Mouse (Mus musculus) ES-E14 (cell line): ENCODE results near the gene Sytl3. TPM values are rescaled to one million over a fixed set of nuclear protein-coding genes. Genes with fewer than 3 reads are reported as not detected.
"Not testable (repeated sequence)": the region's sequence is repeated elsewhere in the genome, so short reads cannot be mapped to it uniquely, and the experiment has no call there.

Experiments
- DNase-seq: peaks from one replicate; pipeline ENCODE4 v3.0.0-alpha.2; 2013; ENCODE audit warnings: low read depth, low spot score
- H3K27ac ChIP-seq: 2 replicates; pipeline ENCODE4 v1.5.1; 2012; ENCODE audit warnings: low read depth, mild to moderate bottlenecking, low read length, moderate library complexity, mixed read lengths; ENCODE audit not compliant: poor library complexity, insufficient read depth, severe bottlenecking
- H3K36me3 ChIP-seq: 2 replicates; pipeline ENCODE4 v1.6.1; 2012; ENCODE audit warnings: mild to moderate bottlenecking, low read length, moderate library complexity, mixed read lengths; ENCODE audit not compliant: control insufficient read depth, poor library complexity, insufficient read depth, severe bottlenecking
- H3K4me1 ChIP-seq, 2 experiments: fragments of 150-350 bp in 1 of 2; sonication (generic) in 1 of 2; 2 replicates each; pipeline ENCODE4 v1.6.1; 2012; ENCODE audit warnings: low read length in 2 of 2, mild to moderate bottlenecking in 1 of 2, mixed read lengths in 1 of 2; ENCODE audit not compliant: control insufficient read depth in 2 of 2, insufficient read depth in 2 of 2, poor library complexity in 1 of 2
- H3K4me3 ChIP-seq, 2 experiments: fragments of 150-350 bp in 1 of 2; sonication (generic) in 1 of 2; 2 replicates each; pipeline ENCODE4 v1.5.1; 2012; ENCODE audit warnings: low read length in 2 of 2, low read depth in 1 of 2, mild to moderate bottlenecking in 1 of 2, mixed read lengths in 1 of 2; ENCODE audit not compliant: insufficient read depth in 1 of 2, poor library complexity in 1 of 2, severe bottlenecking in 1 of 2
- H3K9ac ChIP-seq: 2 replicates; pipeline ENCODE4 v1.6.1; 2012; ENCODE audit warnings: low read depth, mild to moderate bottlenecking, low read length, mixed read lengths; ENCODE audit not compliant: poor library complexity, insufficient read depth, severe bottlenecking
- H3K9me3 ChIP-seq: fragments of 150-350 bp; sonication (generic); 2 replicates; pipeline ENCODE4 v1.6.1; 2012; ENCODE audit warnings: low read depth, mild to moderate bottlenecking, low read length; ENCODE audit not compliant: control insufficient read depth, insufficient read depth
- CHD2 ChIP-seq: IDR thresholded peaks from 2 replicates; pipeline ENCODE4 v1.6.1; 2014; ENCODE audit warnings: mild to moderate bottlenecking, low read depth, low read length, inconsistent platforms
- HCFC1 ChIP-seq: IDR thresholded peaks from 2 replicates; pipeline ENCODE4 v1.6.1; 2012; ENCODE audit warnings: low read length, inconsistent platforms, borderline replicate concordance; ENCODE audit not compliant: insufficient read depth
- MAFK ChIP-seq: IDR thresholded peaks from 2 replicates; pipeline ENCODE4 v1.6.1; 2014; ENCODE audit warnings: mild to moderate bottlenecking, low read depth, low read length, inconsistent platforms; ENCODE audit not compliant: insufficient read depth
- ZC3H11A ChIP-seq: IDR thresholded peaks from 2 replicates; pipeline ENCODE4 v1.6.1; 2012; ENCODE audit warnings: low read depth, mild to moderate bottlenecking, inconsistent platforms, low read length, borderline replicate concordance
- ZNF384 ChIP-seq: IDR thresholded peaks from 2 replicates; pipeline ENCODE4 v1.6.1; 2012; ENCODE audit warnings: low read depth, low read length, inconsistent platforms
- in situ Hi-C, 2 experiments: fragments of 600-800 bp; cut with MboI; formaldehyde crosslinking; loops; one replicate each; pipeline ENCODE4 v1.15.1; 2025; ENCODE audit warnings: low sequenced_read_pairs in 2 of 2, inconsistent platforms in 1 of 2; ENCODE audit not compliant: unreplicated experiment in 2 of 2
- total RNA-seq: library from RNA; depleted of rRNA; stranded (reverse); fragments of 300-350 nt; gene quantifications from 2 replicates; pipeline ENCODE4 v1.2.3, GENCODE M21; 2012

Gene Sytl3
- total RNA-seq, 1 experiment: 7.0 TPM

DNA sequence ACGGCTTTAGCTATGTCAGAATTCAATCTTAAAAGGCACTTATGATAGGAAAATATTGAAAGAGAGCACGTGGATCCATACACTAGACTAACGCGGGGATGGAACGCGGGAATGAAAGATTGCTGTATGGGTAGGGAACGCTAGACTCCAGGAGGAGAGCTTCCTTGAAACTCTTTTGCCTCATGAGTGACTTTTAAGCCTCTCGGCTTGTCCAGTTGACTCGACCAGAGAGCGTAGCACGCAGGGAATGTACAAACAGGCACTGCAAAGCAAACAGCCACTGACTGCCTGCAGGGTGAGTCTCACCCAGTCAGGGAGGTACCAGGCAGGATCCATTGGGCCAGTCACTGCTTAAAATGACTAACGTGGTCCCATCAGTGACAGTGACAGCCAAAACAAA, 36.9 kb upstream of the Sytl3 start:
- in situ Hi-C loops, H3K27ac ChIP-seq, H3K4me3 ChIP-seq, H3K4me1 ChIP-seq, DNase-seq, H3K9ac ChIP-seq, H3K36me3 ChIP-seq, H3K9me3 ChIP-seq: not testable (repeated sequence)

DNA sequence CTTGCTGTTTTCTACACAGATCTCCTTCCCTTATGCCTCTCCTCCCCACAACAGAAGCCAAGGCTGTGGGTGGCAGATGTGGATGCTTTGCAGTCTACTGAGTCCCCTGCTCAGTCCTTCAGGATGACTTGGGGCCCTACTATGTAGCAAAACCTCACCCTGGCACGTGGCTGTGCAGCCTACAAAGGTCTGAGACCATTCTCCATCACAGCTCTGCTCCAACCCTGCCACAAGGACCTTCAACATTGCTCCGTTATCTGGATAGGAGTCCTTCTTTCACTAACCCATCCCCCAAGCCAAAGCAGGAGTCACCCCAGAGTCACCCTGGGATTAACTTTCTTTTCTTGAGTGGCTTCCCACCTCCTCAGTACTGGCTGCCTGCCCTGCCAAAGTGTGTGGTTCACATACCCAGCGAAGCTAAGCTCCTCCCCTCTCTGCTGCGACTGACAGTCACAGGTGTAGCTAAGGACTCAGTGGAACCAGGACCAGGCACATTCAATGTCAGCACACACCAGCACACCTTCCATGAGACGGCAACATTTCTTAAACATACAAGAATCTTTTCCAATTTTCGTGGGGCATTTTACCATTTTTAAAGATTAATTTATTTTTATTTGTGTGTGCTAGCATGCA, 33.9 kb upstream of the Sytl3 start:
- H3K4me3 ChIP-seq, H3K36me3 ChIP-seq, DNase-seq, H3K27ac ChIP-seq, H3K9ac ChIP-seq, H3K4me1 ChIP-seq, H3K9me3 ChIP-seq, in situ Hi-C loops: not testable (repeated sequence)

DNA sequence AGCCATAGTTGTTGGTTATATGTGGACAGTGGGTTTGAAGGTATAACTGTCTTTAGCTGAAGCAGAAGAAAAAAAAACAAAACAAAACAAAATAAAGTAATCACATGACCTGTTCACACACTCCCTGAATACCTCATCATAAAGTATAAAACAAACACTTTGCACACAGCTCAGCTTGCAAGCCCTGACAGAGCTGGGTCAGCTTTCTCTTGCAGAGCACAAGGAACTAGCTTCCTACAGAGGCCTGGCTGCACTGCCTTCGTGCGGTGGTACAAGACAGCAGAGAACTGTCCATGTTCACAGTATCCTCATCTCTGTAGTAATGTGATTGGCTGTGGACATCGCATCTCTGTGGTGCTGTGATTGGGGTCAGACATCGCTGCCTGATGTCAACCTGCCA, 28.5 kb upstream of the Sytl3 start:
- H3K36me3 ChIP-seq, H3K4me3 ChIP-seq, DNase-seq, H3K9ac ChIP-seq, in situ Hi-C loops, H3K9me3 ChIP-seq, H3K27ac ChIP-seq, H3K4me1 ChIP-seq: not testable (repeated sequence)

DNA sequence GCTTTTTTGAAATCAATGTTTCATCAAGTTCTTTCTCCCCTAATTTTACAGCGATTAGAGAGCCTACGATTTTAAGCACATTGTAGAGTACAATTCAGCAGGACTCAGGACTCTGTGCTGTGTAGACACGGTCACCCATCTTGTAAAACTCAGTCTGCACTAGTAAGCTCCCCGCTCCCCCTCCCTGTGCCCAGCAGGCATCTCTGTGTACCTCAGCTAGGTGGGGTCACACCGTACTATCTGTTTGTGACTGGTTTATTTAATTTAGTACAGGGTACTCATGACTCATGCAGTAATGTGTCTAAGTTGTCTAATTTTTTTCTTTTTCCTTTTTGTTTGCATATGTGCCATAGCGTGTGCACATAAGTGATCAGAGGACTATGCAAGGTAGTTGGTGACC, 26.0 kb upstream of the Sytl3 start:
- in situ Hi-C loops, H3K4me3 ChIP-seq: not testable (repeated sequence)

DNA sequence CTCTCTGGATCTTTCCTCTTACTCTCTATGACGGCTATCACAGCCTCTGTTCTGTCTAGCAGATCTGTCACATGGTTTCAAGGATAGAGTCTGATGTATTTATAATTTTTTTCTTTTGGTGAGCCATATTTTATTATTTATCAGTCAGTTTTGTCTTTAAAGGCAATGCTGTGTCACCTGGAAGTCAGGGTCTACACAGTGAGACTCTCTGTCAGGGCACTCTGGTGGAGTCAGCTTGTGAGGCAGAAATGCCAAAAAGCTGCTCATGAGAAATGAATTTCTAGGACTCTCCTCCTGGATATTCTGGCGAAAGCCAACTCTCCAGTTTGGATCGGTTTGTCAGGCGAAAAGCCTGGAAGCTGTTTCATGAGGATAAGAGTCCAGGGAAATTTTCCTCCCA, 23.1 kb upstream of the Sytl3 start:
- H3K4me1 ChIP-seq, DNase-seq, in situ Hi-C loops, H3K36me3 ChIP-seq, H3K9me3 ChIP-seq, H3K9ac ChIP-seq, H3K27ac ChIP-seq, H3K4me3 ChIP-seq: not testable (repeated sequence)

More for the DNA sequence above, 26.0 kb upstream of the Sytl3 start:
- not testable (repeated sequence) for H3K9ac ChIP-seq, H3K4me1 ChIP-seq, H3K36me3 ChIP-seq, DNase-seq, H3K27ac ChIP-seq, H3K9me3 ChIP-seq

DNA sequence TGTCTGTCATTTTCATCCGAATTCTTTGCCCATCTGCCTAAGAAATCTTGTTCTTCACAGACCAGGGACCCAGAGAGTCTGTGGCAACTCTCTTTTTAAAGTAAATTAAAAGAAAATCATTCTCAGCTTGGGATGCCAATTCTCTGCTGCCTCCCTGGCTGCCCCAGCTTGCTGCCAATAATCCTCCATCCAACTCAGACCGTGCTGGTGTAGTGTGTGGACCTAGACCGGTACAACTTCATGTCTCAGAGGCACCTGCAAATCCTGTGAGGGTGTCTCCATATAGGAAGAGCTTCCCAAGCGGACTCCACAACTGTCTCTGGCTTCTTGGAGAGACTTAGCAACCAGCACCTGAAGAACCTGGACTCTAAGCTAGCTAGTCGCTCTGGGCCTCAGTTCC, 22.0 kb upstream of the Sytl3 start:
- no peaks in the 10 kb centered on the region for H3K36me3 ChIP-seq
- no peaks in the 10 kb centered on the region for H3K4me1 ChIP-seq
- DNase-seq: no peak
- no peak overlapping the region for H3K4me3 ChIP-seq
- in situ Hi-C loops: no loop called here
- H3K9me3 ChIP-seq: no peaks in the 10 kb centered on the region
- H3K27ac ChIP-seq: no peak overlapping the region
- no peak overlapping the region for H3K9ac ChIP-seq
- TF ChIP-seq CHD2: no peak
- no peak for TF ChIP-seq ZC3H11A
- TF ChIP-seq MAFK: no peak
- no peak for TF ChIP-seq ZNF384
- no peak for TF ChIP-seq HCFC1

DNA sequence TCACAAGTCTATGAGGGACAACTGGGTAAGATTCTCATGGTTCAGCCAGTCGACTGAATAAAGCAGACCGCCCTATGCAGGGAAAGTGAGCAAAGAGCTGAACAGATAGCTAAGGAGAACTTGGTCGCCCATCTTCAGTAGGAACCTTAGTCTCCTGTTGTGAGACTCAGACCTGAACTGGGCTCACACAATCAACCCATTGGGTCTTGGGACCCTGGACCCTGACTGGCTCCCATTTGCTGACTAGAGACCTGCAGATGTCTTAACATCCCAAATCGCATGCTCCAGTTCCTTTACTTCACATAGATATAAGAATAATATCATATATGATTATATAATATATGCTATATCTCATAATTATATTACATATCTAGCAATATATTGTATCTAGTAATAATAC, 21.5 kb upstream of the Sytl3 start:
- H3K36me3 ChIP-seq, in situ Hi-C loops, H3K4me1 ChIP-seq, H3K9ac ChIP-seq, H3K27ac ChIP-seq, DNase-seq, H3K9me3 ChIP-seq, H3K4me3 ChIP-seq: not testable (repeated sequence)

DNA sequence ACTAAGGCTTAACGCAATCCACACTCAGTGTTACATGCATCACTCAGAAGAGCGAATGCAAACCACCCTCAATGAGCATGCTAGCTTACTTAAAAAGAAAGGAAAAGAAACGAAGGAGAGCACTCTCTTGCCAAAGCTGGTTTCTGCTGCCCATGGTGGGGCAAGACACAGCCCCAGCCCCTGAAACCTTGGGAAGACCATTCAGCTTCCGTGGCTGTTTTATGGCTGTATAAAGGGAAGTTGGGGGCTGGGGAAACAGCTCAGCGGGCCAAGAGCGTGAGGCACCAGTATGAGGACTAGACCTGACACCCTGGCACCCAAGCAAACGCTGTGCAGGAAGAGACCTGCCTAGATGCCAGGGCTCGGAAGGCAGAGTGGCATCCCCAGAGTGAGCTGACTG, 20.4 kb upstream of the Sytl3 start:
- H3K27ac ChIP-seq, H3K9me3 ChIP-seq, H3K4me3 ChIP-seq, DNase-seq, H3K36me3 ChIP-seq, H3K9ac ChIP-seq, in situ Hi-C loops, H3K4me1 ChIP-seq: not testable (repeated sequence)
